Mouse (Mus musculus) cerebellum, adult (tissue): Measurements from ENCODE around the gene Fbxl17.

Experiments
- ATAC-seq: cut with Nextera tagmentation; 2 replicates; pipeline ENCODE4 v1.9.2; 2017; ENCODE audit warnings: mild to moderate bottlenecking, moderate library complexity, mixed read lengths; ENCODE audit not compliant: insufficient number of reproducible peaks, low FRiP score, low TSS enrichment

Gene Fbxl17

DNA sequence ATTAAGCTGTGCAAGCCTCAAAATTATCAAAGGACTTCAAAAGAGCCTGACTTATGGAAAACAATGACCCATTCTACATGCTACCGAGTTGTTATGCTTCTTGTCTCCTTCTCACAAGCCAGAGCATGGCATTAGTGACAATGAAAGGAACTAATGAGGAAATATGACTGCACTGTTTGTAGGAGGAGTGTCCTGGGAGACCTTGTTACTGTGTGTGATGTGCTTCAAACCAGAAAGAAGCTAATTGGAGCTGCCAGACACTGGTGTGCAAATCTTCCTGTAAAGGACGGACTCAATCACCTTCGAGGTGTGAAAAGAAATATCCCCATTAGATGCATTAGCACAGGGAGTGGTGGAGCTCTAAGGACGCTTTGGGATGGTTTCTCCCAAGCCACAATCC is 270.7 kb downstream of the Fbxl17 start:
- no peak for ATAC-seq

GRCm38 (mm10) chr17:63226380-63226779 is 273.4 kb downstream of the Fbxl17 start:
- ATAC-seq, result no peak

DNA sequence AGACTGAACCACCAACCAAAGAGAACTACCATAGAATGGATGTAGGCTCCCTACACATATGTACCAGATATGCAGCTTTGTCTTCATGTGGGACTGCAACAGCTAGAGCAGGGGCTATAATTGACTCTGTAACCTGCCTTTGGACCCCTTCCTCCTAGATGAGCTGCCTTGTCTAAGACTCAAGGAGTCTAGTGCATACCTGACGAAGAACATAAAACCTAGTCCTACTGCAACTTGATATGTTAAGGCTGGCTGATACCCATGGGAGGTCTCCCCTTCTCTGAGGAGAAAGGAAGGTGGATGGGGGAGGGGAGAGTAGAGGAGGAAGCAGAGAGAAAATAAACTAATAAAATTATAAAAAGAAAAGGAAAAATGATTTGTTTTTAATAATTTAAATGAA is 273.9 kb downstream of the Fbxl17 start:
- no peak for ATAC-seq

DNA sequence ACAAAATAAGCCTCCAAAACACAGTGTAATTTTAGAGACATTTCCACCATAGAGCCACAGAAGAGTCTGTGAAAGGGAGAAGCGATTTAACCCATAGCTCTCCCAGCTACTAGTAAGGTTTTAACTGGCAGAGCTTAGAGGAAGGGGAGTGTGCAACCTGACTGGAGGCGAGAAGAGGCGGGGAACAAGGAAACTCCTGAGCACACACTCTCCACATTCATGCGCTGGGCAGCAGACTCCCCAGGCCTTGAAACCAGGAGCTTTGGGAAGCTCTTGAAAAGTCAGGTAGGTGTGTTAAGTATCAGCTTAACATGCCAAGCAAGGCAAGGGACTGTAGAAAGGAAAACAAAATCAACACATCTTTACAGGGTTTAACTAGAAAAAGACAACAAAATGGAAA is 276.1 kb downstream of the Fbxl17 start:
- no peak for ATAC-seq

DNA sequence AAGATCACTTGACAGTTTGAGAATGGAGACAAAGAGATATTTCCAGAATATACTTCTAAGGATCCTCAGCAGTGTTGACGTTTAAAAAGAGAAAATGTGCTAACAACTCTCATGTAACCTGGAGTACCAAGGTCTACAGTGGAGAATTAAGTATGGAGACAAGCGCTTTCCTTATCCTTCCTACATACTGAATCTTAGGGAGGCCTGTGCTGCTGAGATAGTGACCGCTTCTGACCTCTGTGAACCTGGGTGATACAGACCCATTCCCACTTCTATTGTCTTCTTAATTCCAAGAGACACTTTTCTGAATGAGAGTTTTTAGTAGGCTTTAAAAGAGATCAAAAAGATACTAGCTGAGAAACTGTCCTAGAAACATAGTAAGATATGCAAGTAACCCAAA is 278.2 kb downstream of the Fbxl17 start:
- no peak for ATAC-seq

GRCm38 (mm10) chr17:63220821-63221220 is 279.0 kb downstream of the Fbxl17 start:
- 0 out of 2 replicates have a peak, but pooled peaks have one; percentile 26 for ATAC-seq

GRCm38 (mm10) chr17:63217016-63217415 is 282.8 kb downstream of the Fbxl17 start:
- ATAC-seq, result no peak

- ATAC-seq, result no peak
Measured at GRCm38 (mm10) chr17:63212018-63212417, 287.8 kb downstream of the Fbxl17 start.

GRCm38 (mm10) chr17:63209151-63209550 is 290.7 kb downstream of the Fbxl17 start:
- ATAC-seq, result no peak

DNA sequence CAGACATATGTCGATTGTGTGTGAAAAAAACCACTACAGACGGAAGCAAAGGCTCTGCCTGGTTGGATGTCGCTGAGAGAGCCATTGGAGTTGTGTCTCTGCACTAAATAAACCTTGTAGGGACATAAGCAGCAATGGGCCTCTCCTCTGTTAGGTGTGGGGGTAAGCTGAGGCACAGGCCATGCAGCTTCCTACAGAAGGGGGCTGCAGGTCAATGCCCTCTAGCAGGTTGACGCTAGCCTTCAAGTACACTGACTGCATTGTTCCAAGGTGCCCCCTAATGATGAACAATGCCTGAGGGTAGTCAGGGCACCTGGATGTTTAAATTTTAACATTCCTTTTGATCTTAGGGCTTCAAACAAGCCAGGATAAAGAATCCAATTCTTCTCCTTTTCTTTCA is 291.5 kb downstream of the Fbxl17 start:
- no peak for ATAC-seq

DNA sequence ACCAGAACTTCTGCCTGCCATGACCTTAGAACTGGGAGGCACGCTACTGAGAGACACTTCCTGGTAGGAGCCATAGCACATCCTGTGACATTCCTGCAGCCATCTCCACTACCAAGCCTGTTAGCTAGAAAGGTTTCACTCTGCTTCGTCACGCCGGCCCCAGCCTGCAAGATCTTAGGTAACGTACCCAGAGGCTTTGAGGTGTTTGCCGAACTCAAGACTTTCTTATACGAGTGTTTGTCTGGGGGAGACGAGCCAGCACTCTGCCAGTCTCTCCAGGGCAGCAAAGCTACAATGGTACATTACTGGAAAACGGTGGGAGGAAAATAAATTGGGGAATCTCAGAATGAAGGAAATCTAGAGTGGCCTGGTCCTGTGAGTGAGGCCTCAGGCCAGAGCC is 292.1 kb downstream of the Fbxl17 start:
- ATAC-seq, result 0 out of 2 replicates have a peak, but pooled peaks have one; percentile 23

GRCm38 (mm10) chr17:63205316-63205715 is 294.5 kb downstream of the Fbxl17 start:
- no peak for ATAC-seq

GRCm38 (mm10) chr17:63203582-63204190 is 296.1 kb downstream of the Fbxl17 start:
- no peak for ATAC-seq

- ATAC-seq, result no peak
Measured at GRCm38 (mm10) chr17:63198703-63199102, 301.1 kb downstream of the Fbxl17 start.

DNA sequence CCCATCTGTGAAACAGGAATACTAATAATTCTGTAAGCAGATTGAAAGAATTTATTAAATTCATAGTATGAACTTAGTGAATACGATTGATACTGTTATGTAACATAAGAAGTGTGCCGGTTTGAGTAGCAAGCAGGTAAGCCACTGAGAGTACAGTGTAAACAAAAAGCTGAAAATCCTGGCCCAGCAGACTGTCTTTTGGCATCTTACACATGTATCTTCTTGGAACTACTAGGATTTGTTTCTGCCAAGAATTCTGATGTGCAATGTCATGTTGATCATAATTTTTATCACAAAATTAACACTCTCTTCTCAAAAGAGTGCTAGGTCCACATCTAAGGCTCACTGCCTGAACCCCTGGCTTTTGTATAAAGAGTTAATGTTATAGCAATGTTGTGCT is 304.3 kb downstream of the Fbxl17 start:
- no peak for ATAC-seq

- ATAC-seq, result no peak
Measured at GRCm38 (mm10) chr17:63193196-63193595, 306.6 kb downstream of the Fbxl17 start.

GRCm38 (mm10) chr17:63191345-63191744 is 308.5 kb downstream of the Fbxl17 start:
- ATAC-seq, result no peak

DNA sequence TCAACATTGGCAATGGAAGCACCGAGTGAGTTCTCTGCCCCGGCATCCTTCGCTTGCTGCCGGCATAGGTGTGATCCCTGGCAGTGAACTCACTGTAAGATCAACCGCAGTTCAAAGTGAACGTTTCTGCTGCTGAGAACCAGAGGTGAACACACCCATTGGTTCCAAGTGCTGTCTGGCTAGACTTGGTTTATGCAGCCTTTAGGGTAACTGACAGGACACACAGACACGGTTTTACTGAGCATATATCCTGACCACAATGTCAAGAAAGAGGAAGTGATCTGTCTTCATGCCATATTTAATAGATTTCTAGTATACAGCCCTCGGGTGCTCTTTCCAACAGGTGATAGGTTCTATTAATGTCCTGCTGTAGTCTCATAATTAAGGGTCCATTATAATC is 310.5 kb downstream of the Fbxl17 start:
- ATAC-seq, result no peak

DNA sequence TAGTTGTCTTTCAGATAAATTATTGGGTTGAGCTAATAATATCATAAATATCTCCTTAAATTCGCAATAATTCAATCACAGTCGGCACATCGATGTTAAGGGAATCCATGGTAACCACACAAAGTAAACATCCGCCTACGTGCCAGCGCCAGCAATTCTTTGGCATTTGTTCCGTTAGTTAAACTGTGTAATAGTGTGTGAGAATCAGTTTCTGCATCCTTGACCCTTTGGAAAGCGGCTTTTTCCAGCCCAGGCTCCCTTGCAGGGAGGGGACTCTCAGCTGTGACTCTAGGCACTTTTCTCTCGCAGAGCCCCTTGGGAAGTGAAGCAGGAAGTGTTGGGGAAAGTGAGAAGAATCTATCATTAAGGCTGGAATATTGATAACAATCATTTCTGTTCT is 314.3 kb downstream of the Fbxl17 start:
- no peak for ATAC-seq

DNA sequence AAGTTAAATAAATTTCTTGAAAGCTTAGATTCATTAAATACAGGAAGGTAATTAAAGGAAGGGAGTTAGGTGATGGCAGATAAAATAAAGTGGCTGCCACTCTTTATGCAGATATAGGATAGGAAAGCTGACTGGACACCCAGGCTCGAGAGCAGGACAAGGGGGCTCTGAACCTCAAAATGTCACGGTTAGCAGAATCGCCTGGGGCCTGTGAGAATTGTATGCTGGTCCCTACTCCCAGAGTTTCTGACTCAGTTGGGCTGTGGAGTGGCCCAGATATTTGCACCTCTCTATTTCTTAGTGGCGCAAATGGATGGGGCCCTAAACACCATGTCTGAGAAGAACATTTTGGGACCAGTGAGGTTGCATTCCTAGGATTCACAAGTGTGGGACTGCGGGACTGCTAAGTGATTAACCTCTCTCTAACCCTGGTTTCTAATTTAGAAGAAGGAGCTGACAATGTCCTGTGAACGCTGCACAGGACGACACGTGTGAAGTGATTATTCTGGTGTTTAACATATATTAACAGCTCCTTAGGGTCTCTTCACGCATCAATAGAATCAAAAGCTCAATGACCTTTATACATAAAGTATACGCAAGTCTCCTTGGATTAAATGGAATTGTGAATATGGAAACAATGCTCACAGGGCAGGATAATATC is 314.8 kb downstream of the Fbxl17 start:
- no peak for ATAC-seq

- ATAC-seq, result no peak
Measured at GRCm38 (mm10) chr17:63183431-63183830, 316.4 kb downstream of the Fbxl17 start.

DNA sequence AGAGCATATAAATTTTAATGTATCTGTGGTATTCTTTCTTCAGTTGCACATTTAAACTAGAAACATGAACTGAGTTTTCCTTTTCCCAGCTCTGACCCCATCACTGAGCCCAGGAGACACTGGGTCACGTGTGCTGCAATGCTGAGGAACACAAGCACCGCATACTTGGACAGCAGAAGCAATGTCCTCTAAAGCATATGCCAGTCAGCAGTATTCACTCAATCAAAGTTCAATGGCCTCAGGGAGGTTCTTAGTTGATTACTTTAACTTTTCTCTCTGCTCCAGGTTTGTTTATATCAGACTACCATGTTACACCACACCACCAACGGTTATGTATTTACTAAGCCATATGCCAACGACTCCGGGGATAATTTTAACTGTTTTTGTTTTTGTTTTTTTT is 318.2 kb downstream of the Fbxl17 start:
- no peak for ATAC-seq
